Mouse (Mus musculus) leukemia stem cell, adult 10-12 weeks (primary cell): ENCODE data around the gene Tmem33. TPM values are rescaled to one million over a fixed set of nuclear protein-coding genes. Genes with fewer than 3 reads are reported as not detected.

ENCODE experiments used
- polyA plus RNA-seq: library from polyadenylated mRNA; stranded (reverse); fragments of >175 nt; gene quantifications from 2 replicates; pipeline ENCODE4 v1.2.3, GENCODE M21; 2012; ENCODE audit warnings: low replicate concordance

Tmem33 gene
- 122 and 262 TPM in 2 replicates for polyA plus RNA-seq

DNA sequence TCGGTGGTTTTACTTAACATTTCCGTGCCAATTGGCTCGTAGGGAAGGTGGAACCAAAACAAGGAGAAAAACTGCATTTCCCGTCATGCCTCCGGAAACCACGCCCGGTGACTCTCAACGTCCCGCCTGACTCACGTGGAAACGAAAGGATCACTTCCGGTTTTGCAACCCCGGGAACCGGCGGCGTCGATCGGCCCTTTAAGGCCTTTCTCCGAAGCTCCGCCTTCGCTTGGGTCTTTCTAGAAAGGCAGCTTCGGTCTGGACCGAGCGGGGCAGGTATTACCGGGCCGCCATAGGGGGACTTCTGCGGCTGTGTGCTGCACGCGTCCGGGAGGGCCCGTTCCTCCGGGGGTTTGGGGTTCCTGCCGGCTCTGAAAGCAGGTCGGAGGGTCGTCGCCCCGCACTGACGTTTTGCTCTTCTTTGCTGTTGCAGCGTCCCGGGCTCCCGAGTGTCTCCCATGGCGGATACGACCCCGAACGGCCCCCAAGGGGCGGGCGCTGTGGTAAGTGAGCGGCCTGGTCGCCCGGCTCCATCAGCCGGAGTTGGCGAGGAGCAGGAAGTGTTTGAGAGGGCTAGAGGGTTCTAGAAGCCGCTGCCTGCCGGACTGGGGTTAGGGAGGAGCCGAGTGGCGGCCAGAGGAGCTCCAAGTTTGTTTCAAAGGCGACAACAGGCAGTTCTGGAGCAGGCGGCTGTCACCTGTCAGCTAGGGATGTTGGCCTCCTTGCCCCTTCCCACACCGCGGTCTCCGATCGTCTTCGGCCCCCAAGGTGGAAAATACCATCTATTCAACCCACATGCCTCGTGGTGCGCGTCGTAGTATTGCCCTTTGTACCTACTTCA is at the start of gene Tmem33:
Tmem33 (plus strand) TSS at position 35 of the 841 bp plus-strand sequence.

DNA sequence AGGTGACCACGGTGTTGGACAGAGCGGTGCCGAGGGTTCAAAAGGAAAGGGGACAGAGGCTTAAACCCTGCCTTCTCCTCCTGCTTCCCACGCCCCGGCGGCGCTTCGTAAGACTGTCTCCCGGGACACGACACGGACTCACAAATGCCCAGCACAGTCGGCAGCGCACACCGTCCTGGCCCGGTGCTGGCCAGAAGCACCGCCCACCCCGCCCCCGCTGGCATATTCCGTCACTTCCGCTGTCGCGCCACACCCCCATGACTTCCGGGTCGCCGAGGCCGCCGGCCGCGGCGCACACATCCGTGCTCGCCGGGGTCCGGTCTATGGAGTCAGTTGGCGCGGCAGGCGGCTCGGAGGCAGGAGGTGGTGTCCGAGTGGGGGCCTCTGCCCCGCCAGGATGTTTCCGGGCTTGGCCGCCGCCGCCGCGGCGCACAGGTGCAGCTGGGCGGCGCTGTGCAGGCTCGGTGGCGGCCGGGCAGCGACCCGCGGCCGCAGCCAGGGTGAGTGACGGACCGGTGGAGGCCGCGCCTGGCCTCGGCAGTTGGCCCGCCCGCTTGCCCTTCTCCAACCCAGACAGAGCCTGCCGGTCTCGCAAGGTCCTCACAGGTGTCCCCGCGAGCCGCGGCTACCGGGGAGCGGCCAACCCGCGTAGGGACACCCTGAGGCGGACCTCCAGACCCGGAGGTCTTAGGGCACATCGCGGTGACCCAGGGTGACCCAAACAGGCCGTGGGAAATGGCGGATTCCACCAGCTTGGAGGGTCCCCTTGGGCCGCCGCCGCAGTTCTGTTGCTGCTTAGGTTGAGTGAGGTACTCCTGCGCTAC is 46.5 kb downstream of the Tmem33 start, which contains the start of gene Slc30a9:
Slc30a9 (plus strand) TSS at position 258 of the 824 bp plus-strand sequence.

Other genes with a start within 250 kb of the Tmem33 start
- not detected in 2 replicates for gene Phox2b, start 161.3 kb upstream of the Tmem33 start, polyA plus RNA-seq
- gene Slc30a9, start 46.4 kb downstream of the Tmem33 start, polyA plus RNA-seq, result 4.0 and 10.1 TPM in 2 replicates
- gene Bend4, start 167.7 kb downstream of the Tmem33 start, polyA plus RNA-seq, result 0.08 and 0.12 TPM in 2 replicates